Mouse (Mus musculus) E14TG2a.4 (cell line): ENCODE data around the gene Ppfibp1.
A peak's percentile ranks its signal among the peaks of the same experiment; 100 is the strongest.

Experiments used
- H3K27me3 ChIP-seq: 2 replicates; pipeline ENCODE4 v1.6.1; 2014; ENCODE audit warnings: low read length, control low read depth; ENCODE audit not compliant: insufficient read depth
- H3K36me3 ChIP-seq: 2 replicates; pipeline ENCODE4 v1.6.1; 2014; ENCODE audit warnings: low read length, control low read depth; ENCODE audit not compliant: insufficient read depth
- H3K4me1 ChIP-seq: replicated peaks from 2 replicates; pipeline ENCODE4 v1.6.1; 2014; ENCODE audit warnings: low read depth, low read length, control low read depth
- H3K4me3 ChIP-seq: replicated peaks from 2 replicates; pipeline ENCODE4 v1.5.1; 2014; ENCODE audit warnings: mild to moderate bottlenecking, low read length
- H3K9me3 ChIP-seq: 2 replicates; pipeline ENCODE4 v1.6.1; 2014; ENCODE audit warnings: low read length, control low read depth
- CTCF ChIP-seq: conservative IDR thresholded peaks from 2 replicates; pipeline ENCODE4 v1.5.1; 2014; ENCODE audit warnings: low read length
- NANOG ChIP-seq: IDR thresholded peaks from 2 replicates; pipeline ENCODE4 v1.6.1; 2014; ENCODE audit warnings: borderline replicate concordance, low read length, mixed read lengths
- POU5F1 ChIP-seq: IDR thresholded peaks from 2 replicates; pipeline ENCODE4 v1.6.1; 2014; ENCODE audit warnings: low read length, borderline replicate concordance

The Ppfibp1 gene

GRCm38 (mm10) chr6:146888660-146889490, 588 bp downstream of the Ppfibp1 start:
- H3K27me3 ChIP-seq, result no peaks in the 10 kb centered on the region; the same call in 1 of the 2 replicates
- TF ChIP-seq POU5F1 (no peak), CTCF (no peak), NANOG (no peak)
- H3K36me3 ChIP-seq, result no peaks in the 10 kb centered on the region
- H3K9me3 ChIP-seq, result no peaks in the 10 kb centered on the region
- H3K4me1 ChIP-seq, result peaks cover 50% of the 10 kb centered on the region
- H3K4me3 ChIP-seq, result peak overlapping the region; percentile 95

- no peaks in the 10 kb centered on the region; the same call in 1 of the 2 replicates for H3K27me3 ChIP-seq
- H3K36me3 ChIP-seq, result no peaks in the 10 kb centered on the region
- no peak overlapping the region for H3K4me3 ChIP-seq
- H3K4me1 ChIP-seq, result peaks cover 44% of the 10 kb centered on the region
- no peaks in the 10 kb centered on the region for H3K9me3 ChIP-seq
- no peak for TF ChIP-seq NANOG
- TF ChIP-seq CTCF, result no peak
- no peak for TF ChIP-seq POU5F1
These were observed 1.9 kb downstream of the Ppfibp1 start for GRCm38 (mm10) chr6:146890215-146890614.

- Histone ChIP-seq H3K27me3 (no peaks in the 10 kb centered on the region; the same call in 1 of the 2 replicates), H3K9me3 (no peaks in the 10 kb centered on the region), H3K4me1 (peaks cover 40% of the 10 kb centered on the region), H3K4me3 (no peak overlapping the region), H3K36me3 (no peaks in the 10 kb centered on the region)
- no peak for TF ChIP-seq NANOG
- no peak for TF ChIP-seq POU5F1
- no peak for TF ChIP-seq CTCF
These were observed 2.3 kb downstream of the Ppfibp1 start for GRCm38 (mm10) chr6:146890633-146891032.

- no peaks in the 10 kb centered on the region; the same call in 1 of the 2 replicates for H3K27me3 ChIP-seq
- H3K9me3 ChIP-seq, result no peaks in the 10 kb centered on the region
- no peaks in the 10 kb centered on the region for H3K36me3 ChIP-seq
- H3K4me3 ChIP-seq, result no peak overlapping the region
- no peak for TF ChIP-seq CTCF
- TF ChIP-seq POU5F1, result no peak
- no peak for TF ChIP-seq NANOG
- peaks cover 33% of the 10 kb centered on the region for H3K4me1 ChIP-seq
These were observed 5.6 kb downstream of the Ppfibp1 start for GRCm38 (mm10) chr6:146893890-146894289.

GRCm38 (mm10) chr6:146898709-146899108, 10.4 kb downstream of the Ppfibp1 start:
- Histone ChIP-seq H3K9me3 (no peaks in the 10 kb centered on the region), H3K4me3 (no peak overlapping the region), H3K27me3 (no peaks in the 10 kb centered on the region), H3K36me3 (0 out of 2 replicates have a peak, but pooled peaks cover 3% of the 10 kb centered on the region), H3K4me1 (peaks cover 8% of the 10 kb centered on the region)
- TF ChIP-seq POU5F1 (no peak), NANOG (no peak), CTCF (no peak)

GRCm38 (mm10) chr6:146899647-146900046, 11.4 kb downstream of the Ppfibp1 start:
- Histone ChIP-seq H3K9me3 (no peaks in the 10 kb centered on the region), H3K27me3 (no peaks in the 10 kb centered on the region)

GRCm38 (mm10) chr6:146901929-146902328, 13.6 kb downstream of the Ppfibp1 start:
- Histone ChIP-seq H3K36me3 (0 out of 2 replicates have a peak, but pooled peaks cover 3% of the 10 kb centered on the region), H3K4me3 (no peak overlapping the region), H3K9me3 (no peaks in the 10 kb centered on the region), H3K4me1 (peaks cover 8% of the 10 kb centered on the region), H3K27me3 (no peaks in the 10 kb centered on the region)
- TF ChIP-seq CTCF, result no peak
- TF ChIP-seq NANOG, result no peak
- TF ChIP-seq POU5F1, result no peak

More at GRCm38 (mm10) chr6:146899647-146900046, 11.4 kb downstream of the Ppfibp1 start:
- no peak overlapping the region for H3K4me3 ChIP-seq
- H3K36me3 ChIP-seq, result 0 out of 2 replicates have a peak, but pooled peaks cover 3% of the 10 kb centered on the region
- no peak for TF ChIP-seq POU5F1
- TF ChIP-seq NANOG, result no peak
- no peak for TF ChIP-seq CTCF
- peaks cover 8% of the 10 kb centered on the region for H3K4me1 ChIP-seq

- H3K9me3 ChIP-seq, result no peaks in the 10 kb centered on the region
- TF ChIP-seq NANOG, result no peak
- no peaks in the 10 kb centered on the region for H3K27me3 ChIP-seq
- 0 out of 2 replicates have a peak, but pooled peaks cover 3% of the 10 kb centered on the region for H3K36me3 ChIP-seq
- peaks cover under 1% of the 10 kb centered on the region; the same call in 1 of the 2 replicates for H3K4me1 ChIP-seq
- H3K4me3 ChIP-seq, result no peak overlapping the region
These were observed 15.3 kb downstream of the Ppfibp1 start for GRCm38 (mm10) chr6:146903632-146904031.

GRCm38 (mm10) chr6:146904707-146905106, 16.4 kb downstream of the Ppfibp1 start:
- Histone ChIP-seq H3K4me1 (no peaks in the 10 kb centered on the region), H3K27me3 (no peaks in the 10 kb centered on the region), H3K4me3 (no peak overlapping the region), H3K36me3 (0 out of 2 replicates have a peak, but pooled peaks cover 3% of the 10 kb centered on the region), H3K9me3 (no peaks in the 10 kb centered on the region)
- TF ChIP-seq CTCF (no peak), POU5F1 (no peak), NANOG (no peak)
